Mouse (Mus musculus) ES-E14 (cell line): ENCODE results near the gene Sirt5. TPM values are rescaled to one million over a fixed set of nuclear protein-coding genes. Genes with fewer than 3 reads are reported as not detected.

ENCODE experiments used
- DNase-seq: peaks from one replicate; pipeline ENCODE4 v3.0.0-alpha.2; 2013; ENCODE audit warnings: low read depth, low spot score
- H3K27ac ChIP-seq: 2 replicates; pipeline ENCODE4 v1.5.1; 2012; ENCODE audit warnings: low read depth, mild to moderate bottlenecking, low read length, moderate library complexity, mixed read lengths; ENCODE audit not compliant: poor library complexity, insufficient read depth, severe bottlenecking
- H3K36me3 ChIP-seq: 2 replicates; pipeline ENCODE4 v1.6.1; 2012; ENCODE audit warnings: mild to moderate bottlenecking, low read length, moderate library complexity, mixed read lengths; ENCODE audit not compliant: control insufficient read depth, poor library complexity, insufficient read depth, severe bottlenecking
- H3K4me1 ChIP-seq, 2 experiments: fragments of 150-350 bp in 1 of 2; sonication (generic) in 1 of 2; 2 replicates each; pipeline ENCODE4 v1.6.1; 2012; ENCODE audit warnings: low read length in 2 of 2, mild to moderate bottlenecking in 1 of 2, mixed read lengths in 1 of 2; ENCODE audit not compliant: control insufficient read depth in 2 of 2, insufficient read depth in 2 of 2, poor library complexity in 1 of 2
- H3K4me3 ChIP-seq, 2 experiments: fragments of 150-350 bp in 1 of 2; sonication (generic) in 1 of 2; 2 replicates each; pipeline ENCODE4 v1.5.1; 2012; ENCODE audit warnings: low read length in 2 of 2, low read depth in 1 of 2, mild to moderate bottlenecking in 1 of 2, mixed read lengths in 1 of 2; ENCODE audit not compliant: insufficient read depth in 1 of 2, poor library complexity in 1 of 2, severe bottlenecking in 1 of 2
- H3K9ac ChIP-seq: 2 replicates; pipeline ENCODE4 v1.6.1; 2012; ENCODE audit warnings: low read depth, mild to moderate bottlenecking, low read length, mixed read lengths; ENCODE audit not compliant: poor library complexity, insufficient read depth, severe bottlenecking
- H3K9me3 ChIP-seq: fragments of 150-350 bp; sonication (generic); 2 replicates; pipeline ENCODE4 v1.6.1; 2012; ENCODE audit warnings: low read depth, mild to moderate bottlenecking, low read length; ENCODE audit not compliant: control insufficient read depth, insufficient read depth
- CHD2 ChIP-seq: IDR thresholded peaks from 2 replicates; pipeline ENCODE4 v1.6.1; 2014; ENCODE audit warnings: mild to moderate bottlenecking, low read depth, low read length, inconsistent platforms
- HCFC1 ChIP-seq: IDR thresholded peaks from 2 replicates; pipeline ENCODE4 v1.6.1; 2012; ENCODE audit warnings: low read length, inconsistent platforms, borderline replicate concordance; ENCODE audit not compliant: insufficient read depth
- MAFK ChIP-seq: IDR thresholded peaks from 2 replicates; pipeline ENCODE4 v1.6.1; 2014; ENCODE audit warnings: mild to moderate bottlenecking, low read depth, low read length, inconsistent platforms; ENCODE audit not compliant: insufficient read depth
- ZC3H11A ChIP-seq: IDR thresholded peaks from 2 replicates; pipeline ENCODE4 v1.6.1; 2012; ENCODE audit warnings: low read depth, mild to moderate bottlenecking, inconsistent platforms, low read length, borderline replicate concordance
- ZNF384 ChIP-seq: IDR thresholded peaks from 2 replicates; pipeline ENCODE4 v1.6.1; 2012; ENCODE audit warnings: low read depth, low read length, inconsistent platforms
- in situ Hi-C, 2 experiments: fragments of 600-800 bp; cut with MboI; formaldehyde crosslinking; loops; one replicate each; pipeline ENCODE4 v1.15.1; 2025; ENCODE audit warnings: low sequenced_read_pairs in 2 of 2, inconsistent platforms in 1 of 2; ENCODE audit not compliant: unreplicated experiment in 2 of 2
- total RNA-seq: library from RNA; depleted of rRNA; stranded (reverse); fragments of 300-350 nt; gene quantifications from 2 replicates; pipeline ENCODE4 v1.2.3, GENCODE M21; 2012

Sirt5 gene
- total RNA-seq, 1 experiment = 8.6 TPM

DNA sequence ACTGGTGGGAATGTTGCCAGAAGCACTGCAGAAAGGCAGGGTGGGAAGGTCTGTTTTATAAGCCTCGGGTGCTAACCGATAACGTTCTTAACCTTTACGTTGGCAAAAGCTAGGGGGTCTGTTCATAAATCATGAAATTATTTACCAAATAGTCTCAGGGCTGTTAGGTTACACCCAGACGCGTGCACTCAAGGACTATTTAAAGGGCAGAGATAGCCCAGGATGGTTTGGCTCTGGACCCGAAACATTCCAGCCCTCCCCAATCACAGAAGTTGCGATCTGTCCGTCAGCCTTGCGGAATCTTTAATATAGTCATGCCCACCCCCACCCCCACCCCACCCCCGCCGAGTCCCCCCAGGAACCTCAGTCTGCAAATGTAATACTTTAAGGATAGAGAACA, 10.9 kb upstream of the Sirt5 start:
- TF ChIP-seq ZC3H11A = no peak
- no peak for TF ChIP-seq MAFK
- TF ChIP-seq ZNF384 = no peak
- no peak for TF ChIP-seq HCFC1
- no peak for TF ChIP-seq CHD2
- in situ Hi-C loops = no loop called here

DNA sequence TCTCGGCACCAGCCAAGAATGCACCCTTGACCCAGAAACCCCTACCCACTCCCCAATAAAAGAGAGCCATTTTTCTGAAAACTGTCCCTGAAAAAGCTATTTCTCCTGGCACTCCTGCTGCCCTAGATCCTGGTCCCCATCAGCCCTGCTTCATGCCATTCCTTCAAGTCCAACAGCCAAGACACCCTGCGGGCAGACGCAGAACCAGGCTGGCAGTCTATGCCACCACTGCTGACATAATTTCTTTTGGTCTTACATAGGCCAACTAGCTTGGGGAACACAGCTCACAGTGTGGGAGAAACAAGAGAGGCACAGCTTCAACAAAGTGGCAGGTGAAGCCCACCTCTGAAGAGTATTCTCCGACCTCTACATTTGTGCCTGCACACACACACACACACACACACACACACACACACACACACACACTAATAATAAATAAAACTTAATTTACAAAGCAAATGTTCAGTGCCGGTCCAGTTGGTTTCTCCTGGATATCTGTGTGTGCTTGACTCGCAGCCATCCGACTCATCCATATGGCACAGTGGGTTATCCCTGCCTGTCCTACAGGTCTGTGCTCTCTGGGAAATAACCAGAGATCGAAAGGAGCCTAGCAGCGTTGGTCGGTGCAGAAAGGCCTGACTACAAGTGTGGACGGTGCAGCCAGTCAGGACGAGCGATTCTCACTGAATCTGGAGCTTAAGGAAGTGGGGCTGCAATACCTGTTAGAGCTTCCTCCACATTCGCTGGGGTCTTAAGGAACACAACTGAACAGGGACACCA, 8.8 kb upstream of the Sirt5 start:
- no peak for TF ChIP-seq ZC3H11A
- TF ChIP-seq MAFK = no peak
- no peak for TF ChIP-seq CHD2
- TF ChIP-seq ZNF384 = no peak
- no peak for TF ChIP-seq HCFC1
- Histone ChIP-seq H3K27ac (no peak overlapping the region), H3K36me3 (no peaks in the 10 kb centered on the region), H3K9ac (no peak overlapping the region), H3K4me1 (no peaks in the 10 kb centered on the region), H3K9me3 (no peaks in the 10 kb centered on the region), H3K4me3 (no peak overlapping the region)
- in situ Hi-C loops = no loop called here
- no peak for DNase-seq

More for the DNA sequence above, 10.9 kb upstream of the Sirt5 start:
- Histone ChIP-seq H3K9ac (no peak overlapping the region), H3K27ac (no peak overlapping the region), H3K9me3 (no peaks in the 10 kb centered on the region), H3K4me1 (no peaks in the 10 kb centered on the region), H3K4me3 (no peak overlapping the region), H3K36me3 (no peaks in the 10 kb centered on the region)
- no peak for DNase-seq

DNA sequence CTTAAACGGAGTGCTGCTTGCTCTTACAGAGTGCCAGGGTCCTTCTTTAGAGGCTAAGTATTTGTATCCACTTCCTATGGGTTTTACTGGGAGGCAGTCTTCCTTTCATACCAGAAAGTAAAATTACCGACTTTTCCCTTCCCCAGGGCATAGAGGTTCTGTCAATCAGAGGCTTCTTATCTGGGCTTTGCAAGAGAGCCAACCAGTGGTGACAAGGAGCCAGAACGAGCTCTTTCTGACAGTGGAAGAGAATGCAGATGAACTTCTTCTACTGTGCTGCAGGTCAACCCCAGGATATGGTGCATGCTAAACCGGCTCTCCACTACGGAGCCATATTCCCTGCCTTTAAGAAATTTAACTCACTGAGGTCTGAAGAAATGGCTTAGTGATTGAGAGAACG, 4.8 kb upstream of the Sirt5 start:
- Histone ChIP-seq H3K9ac (no peak overlapping the region), H3K27ac (no peak overlapping the region), H3K36me3 (no peaks in the 10 kb centered on the region), H3K4me3 (no peak overlapping the region), H3K4me1 (peaks cover 0 to 2% of the 10 kb centered on the region in 2 experiments; a peak in 1 of 4 replicates), H3K9me3 (no peaks in the 10 kb centered on the region)
- DNase-seq = no peak
- in situ Hi-C loops = no loop called here
- no peak for TF ChIP-seq ZC3H11A
- no peak for TF ChIP-seq ZNF384
- no peak for TF ChIP-seq MAFK
- no peak for TF ChIP-seq CHD2
- no peak for TF ChIP-seq HCFC1

DNA sequence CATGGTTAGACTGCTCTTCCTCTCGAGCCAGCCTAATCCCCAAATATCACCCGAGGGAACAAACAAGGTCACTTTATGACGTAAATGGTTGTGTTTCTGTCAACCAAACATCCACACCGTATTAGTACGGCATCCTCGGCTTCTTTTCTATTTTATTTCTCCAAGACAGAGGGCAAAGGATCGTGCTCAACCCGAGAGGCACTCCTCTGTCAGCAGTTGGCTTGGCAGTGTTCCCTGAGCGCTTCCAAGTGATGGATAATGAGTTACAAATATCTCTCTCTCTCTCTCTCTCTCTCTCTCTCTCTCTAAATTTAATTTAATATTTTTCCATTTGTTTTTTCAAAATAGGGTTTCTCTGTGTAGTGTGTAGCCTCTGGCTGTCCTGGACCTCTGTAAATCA, 2.9 kb upstream of the Sirt5 start:
- no peak overlapping the region for H3K4me3 ChIP-seq
- H3K9me3 ChIP-seq = no peaks in the 10 kb centered on the region
- H3K36me3 ChIP-seq = no peaks in the 10 kb centered on the region
- H3K27ac ChIP-seq = no peak overlapping the region
- no peak overlapping the region for H3K9ac ChIP-seq
- in situ Hi-C loops = no loop called here
- DNase-seq = no peak
- TF ChIP-seq MAFK (no peak), ZNF384 (no peak), CHD2 (no peak), HCFC1 (no peak), ZC3H11A (no peak)
- H3K4me1 ChIP-seq = peaks cover 0 to 2% of the 10 kb centered on the region in 2 experiments; a peak in 1 of 4 replicates

DNA sequence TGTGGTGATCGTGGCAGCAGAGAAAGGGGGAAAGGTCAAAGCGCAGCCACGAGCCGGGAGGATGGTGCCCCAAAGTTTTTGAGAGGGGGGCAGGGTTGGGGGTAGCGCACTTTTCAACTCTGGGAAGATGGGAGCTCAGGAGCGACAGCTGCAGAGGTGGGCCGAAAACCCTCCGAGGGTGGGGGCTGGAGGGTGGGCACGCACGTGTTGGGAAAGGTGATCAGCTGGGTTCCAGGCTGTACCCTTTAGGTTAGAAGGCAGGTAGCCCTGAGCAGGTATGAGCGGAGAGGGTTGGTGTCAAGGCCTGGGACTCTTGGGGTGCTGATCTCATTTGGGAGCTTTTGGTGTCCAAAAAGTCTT, 509 bp downstream of the Sirt5 start:
- H3K4me1 ChIP-seq = peaks cover 0 to 2% of the 10 kb centered on the region in 2 experiments; a peak in 1 of 4 replicates
- no peaks in the 10 kb centered on the region for H3K36me3 ChIP-seq
- peak overlapping the region; percentile 70 to 81 for H3K4me3 ChIP-seq
- H3K27ac ChIP-seq = no peak overlapping the region; the same call in 1 of the 2 replicates
- H3K9ac ChIP-seq = peak overlapping the region; percentile 83
- H3K9me3 ChIP-seq = no peaks in the 10 kb centered on the region
- DNase-seq = no peak
- TF ChIP-seq ZNF384 = no peak
- no peak for TF ChIP-seq CHD2
- TF ChIP-seq HCFC1 = no peak
- TF ChIP-seq MAFK = no peak
- TF ChIP-seq ZC3H11A = no peak
- in situ Hi-C loops = no loop called here
